Mouse (Mus musculus): ENCODE data around the gene Mdk.

Mdk gene

DNA sequence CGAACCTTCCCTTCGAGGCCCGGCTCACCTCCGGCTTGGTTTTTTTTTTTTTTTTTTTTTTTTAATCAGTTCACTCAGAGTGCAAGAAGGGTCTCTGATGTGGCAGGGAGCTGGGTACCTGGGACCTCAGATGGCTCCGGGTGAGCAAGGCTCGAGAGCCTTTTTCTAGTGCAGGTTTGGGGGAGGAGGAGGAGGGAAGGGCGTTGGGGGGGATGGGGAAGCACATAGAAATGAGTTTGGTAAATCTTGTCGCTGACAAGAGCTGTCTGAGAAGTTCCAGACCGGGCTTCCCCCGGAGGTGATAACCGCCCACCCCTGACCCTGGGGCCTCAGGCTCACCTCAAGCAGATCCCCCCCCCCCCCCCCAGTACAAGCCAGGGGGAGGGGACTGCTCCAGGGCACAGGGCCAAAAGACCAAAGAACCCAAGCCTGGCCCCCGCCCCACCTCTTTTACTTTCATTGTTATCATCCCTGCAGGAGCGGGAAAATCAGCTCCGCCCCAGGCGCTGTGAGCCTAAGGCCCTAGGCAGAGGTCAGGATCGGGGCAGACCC lies at the start of gene Mdk:
TSS of gene Mdk (minus strand) at position 138 of the 552 bp plus-strand sequence.
- peak; percentile 12 for DNase-seq

DNA sequence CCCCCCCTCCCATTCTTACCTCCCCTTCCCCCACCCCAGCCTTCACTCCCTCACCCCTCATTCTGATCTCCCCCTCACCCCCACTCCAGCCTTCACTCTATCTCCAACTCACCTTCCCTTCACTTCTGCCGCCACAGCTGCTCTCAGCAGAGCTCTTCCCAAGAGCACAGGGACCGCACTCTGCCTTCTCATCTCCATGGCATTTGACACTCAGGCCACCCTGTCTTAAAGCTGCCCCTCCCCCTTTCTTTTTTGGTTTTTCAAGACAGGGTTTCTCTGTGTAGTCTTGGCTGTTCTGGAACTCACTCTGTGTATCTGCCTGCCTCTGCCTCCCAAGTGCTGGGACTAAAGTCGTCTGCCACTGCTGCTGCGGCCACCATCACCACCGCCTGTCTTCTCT lies 48.7 kb upstream of the Mdk start:
- no peak for DNase-seq

DNA sequence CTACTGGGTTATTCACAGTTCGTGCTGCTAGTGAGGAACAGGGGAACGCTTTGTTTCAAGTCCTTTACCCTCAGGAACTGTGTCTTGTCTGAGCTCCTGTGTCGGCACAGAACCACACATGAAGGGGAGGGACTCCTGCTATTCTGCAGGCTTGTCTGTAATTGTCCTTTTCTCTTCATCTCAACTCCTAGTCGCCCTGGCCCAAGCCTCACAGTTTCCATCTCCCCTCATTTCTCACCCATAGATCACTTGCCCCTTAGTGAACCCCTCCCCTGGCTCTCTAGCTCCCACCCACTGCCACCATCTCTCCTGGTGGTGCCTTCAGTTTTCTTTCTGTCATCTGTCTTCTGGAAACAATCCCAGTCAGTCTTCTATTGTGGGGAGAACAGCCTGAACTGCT lies 48.1 kb upstream of the Mdk start:
- DNase-seq: no peak

DNA sequence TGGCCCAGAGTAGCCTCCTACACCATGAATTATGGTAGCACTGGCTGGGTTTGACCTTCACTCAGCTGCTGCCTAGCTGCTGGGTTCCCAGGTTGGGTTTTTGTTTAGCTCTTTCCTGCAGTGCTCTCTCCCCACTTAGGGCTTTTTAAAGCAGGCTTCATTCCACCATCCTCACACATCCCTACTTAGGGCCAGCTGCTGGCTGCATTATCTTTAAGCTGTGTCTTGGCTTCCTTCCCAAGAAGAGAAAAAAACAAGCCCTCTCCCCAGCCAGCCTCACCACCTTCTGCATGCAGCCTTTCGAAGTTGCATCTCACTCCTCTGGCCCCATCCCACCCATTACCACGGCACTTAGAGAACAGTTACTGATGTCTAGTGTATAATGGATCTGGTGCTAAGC lies 46.5 kb upstream of the Mdk start:
- no peak for DNase-seq

DNA sequence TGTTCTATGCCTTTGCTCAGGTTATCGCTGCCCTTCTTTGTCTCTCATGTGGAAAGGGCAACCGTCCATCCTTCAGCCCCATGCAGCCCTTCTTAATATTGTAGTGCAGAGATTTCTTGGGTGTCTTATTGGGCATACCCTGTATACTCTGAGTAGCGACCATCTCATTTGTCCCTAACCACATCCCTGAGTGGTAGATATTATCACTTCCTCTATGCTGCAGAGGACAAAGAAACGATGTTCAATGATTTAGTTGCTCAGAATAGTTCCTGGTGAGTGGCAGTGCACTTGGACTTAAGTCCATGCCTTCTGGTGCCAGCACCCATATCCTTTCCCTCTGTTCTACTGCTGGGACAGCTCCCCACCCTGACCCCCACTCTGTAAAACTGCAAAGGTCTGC lies 45.9 kb upstream of the Mdk start:
- no peak for DNase-seq

DNA sequence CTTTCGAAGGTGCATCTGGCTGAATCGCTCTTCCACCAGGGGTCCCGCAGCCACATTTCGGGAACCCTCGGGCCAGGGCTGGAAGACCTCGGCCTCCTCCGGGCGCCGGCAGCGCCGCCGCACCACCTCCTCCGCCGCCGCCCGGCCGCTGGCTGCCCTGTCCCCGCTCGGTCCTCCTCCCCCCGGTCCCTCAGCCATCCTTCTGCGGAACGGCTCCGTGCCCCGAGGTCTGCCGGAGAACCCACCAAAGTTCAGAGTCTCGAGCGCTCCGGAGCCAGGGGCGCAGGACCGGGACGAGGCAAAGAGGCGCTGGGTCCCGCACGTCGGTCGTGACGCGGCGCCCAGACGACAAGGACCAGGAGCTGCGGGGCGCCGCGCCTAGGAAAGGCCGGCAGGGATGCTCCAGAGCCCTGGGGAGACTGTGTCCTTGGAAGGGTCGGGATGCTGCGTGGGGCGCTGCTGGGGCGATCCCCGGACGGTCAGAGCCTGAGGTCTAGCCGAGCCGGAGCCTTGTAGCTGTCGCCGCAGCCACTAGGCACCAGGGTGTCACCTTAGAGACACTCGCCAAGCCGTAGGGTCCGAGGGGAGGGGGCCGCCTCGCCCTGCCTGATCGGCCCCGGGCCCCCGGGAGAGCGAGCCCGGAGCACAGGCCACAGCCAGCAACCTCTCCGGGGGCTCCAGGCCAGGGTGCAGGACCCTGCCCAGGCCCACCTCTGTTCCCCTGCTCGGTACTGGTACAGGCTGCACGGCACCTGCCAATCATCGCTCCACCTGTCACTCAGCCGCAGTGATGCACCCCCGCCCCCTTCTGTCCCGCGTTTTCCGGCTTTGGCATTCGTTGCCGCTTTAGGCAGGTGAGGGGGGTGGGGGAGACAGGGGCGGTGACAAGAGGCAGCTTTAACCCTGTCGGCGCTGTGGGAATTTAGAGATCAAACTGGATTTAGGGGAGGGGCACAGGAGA lies 43.8 kb upstream of the Mdk start, which contains the start of gene Dgkz:
TSS of gene Dgkz (minus strand) at position 284 of the 961 bp plus-strand sequence.
- no peak for DNase-seq

DNA sequence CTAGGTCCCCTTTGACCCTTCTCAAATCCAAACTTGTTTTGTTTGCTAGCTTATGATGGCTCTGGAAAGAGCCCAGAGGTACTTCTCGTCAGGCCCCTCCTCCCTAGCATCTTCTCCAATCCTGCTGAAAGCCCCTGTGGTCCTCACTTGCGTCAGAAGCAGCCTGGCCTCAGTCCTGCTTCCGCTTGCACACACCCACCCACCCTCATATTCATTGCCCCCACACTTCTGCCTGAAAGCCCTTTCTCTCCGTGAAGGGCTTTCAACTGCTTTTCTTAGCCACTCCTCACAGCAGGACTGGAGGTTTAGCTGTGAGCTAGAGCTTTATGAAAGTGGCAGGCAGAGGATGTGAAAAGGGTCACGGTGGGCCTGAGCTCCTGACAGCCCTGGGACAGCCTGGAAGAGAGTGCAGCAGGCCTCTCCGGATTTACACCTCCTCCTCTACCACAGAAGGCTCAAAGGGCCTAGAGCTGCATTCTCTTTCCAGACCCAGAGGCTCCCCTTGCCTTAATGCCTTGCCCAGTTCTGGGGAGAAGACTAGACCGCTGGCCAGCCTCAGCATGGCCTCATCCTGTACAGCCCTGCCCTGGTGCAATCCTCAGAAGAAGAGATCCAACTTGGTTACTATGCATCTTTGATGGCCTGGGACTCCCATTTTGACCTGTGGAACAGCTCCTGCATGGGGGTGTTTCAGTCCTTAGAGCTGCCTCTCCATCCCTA lies 41.5 kb upstream of the Mdk start:
- no peak for DNase-seq

DNA sequence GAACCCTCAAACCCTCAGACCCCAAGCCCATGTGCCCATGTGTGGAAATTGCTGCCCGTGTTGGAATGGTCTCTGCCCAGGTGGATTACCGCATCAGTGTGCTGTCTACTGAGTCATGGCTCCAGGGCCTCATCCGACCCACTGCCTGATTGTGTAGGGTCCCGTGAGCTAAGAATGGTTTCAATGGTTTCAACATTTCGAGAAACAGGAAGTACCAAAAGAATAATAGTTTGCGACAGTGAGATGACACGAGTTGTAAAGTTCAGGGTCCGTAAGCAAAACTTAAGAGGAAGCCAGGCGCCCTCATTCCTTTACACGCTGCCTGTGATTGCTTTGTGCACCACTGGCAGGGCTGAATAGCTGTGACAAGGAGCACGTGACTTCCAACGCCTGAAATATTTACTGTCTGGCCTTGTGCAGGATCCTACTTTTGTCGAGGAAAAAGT lies 40.0 kb upstream of the Mdk start:
- no peak for DNase-seq

DNA sequence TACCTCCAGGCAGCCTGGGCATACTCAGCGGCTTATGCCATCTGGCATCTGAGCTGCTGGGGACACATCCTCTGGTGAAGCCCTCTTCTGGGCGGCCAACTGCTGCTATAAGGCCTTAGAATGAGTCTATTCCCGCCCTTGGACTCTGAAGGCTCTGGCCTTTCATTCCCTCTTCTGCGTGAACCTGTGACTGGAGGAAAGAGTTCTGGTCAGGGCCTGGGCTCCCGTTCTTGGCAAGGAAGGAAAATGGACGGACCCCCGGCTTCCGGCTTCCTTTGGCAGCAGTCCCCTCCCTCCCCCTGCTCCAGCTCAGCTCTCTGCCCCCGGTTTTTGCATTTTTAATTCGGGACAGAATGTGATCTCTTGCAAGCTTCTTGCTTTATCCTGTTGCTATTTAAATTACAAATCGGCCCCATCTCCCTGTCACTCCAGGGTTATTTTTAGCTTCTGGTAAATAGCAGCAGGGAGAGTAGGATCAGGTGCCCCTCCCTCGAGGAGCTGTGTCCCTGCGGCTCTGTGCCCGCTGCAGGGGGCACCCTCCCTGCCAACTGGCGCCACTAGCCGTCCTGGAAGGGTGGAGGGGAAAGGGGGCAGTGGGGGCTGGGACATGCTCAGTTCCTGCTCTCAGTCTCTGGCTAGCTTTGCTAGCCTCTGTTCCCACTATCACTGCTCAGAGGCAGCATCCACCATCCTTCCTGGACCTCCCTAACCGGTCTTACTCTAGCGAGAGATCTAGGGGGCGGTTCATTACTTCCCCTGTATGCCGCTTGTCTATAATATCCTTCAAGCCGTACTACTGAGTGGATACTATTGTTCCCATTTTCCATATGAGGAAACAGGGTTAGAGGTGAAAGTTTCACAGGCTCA lies 39.4 kb upstream of the Mdk start:
- DNase-seq: peak; percentile 79

DNA sequence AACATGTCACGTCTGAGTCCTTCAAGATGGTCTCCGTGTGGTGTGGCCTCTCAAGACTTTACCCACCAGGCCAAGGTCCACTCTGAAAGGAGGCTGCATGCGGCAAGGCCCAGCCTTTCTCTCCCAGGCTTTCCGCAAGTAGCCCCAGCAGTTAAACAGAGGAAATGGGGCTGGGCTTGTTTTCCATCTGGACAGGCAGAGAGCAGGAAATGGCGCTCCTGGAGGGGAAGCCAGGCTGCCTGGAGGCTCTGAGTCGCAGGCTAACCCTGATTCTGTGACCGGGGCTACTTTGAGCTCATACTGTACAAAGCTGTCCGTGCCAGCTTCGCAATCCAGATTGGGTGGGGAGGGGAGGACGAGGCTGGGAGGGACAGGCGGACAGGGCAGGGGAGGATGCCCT lies 35.9 kb upstream of the Mdk start:
- DNase-seq: no peak

DNA sequence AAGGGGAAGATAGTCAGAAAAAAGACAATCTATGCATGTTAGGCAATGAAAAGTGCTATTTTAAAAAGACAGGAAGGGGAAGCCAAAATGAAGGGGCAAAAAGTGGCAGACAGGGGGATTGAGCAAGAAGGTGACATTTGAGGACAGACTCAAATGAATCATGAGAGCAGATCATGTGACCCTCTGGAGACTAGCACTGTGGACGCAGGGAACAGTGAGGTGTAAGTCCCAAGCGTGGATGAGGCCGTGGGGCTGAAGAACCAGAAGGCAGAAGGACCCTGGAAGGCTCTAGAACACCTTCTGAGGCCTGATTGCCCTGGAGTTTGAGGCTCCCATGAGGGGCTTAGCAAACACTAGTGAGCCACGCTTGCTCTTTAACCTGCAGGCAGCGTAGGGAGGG lies 34.3 kb upstream of the Mdk start:
- DNase-seq: no peak

DNA sequence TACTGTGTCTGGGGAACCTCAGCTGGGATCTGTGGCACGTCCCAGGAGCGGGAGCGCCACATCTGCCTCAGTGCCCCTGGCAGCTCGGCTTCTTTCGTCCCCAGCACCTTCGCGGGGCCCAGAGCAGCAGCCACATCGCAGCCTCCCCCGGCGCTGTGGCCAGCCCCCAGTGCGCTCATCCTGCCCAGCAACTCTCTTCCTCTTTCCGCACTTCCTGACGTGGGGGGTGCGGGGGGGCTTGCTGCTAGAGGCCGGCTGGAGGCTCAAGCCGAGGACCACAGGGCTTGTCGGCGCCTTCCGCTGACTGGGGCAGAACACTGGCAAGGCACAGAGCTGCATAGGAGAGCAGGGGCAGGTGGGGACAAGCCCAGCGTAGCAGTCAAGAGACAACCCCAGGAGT lies 33.3 kb upstream of the Mdk start:
- no peak for DNase-seq

DNA sequence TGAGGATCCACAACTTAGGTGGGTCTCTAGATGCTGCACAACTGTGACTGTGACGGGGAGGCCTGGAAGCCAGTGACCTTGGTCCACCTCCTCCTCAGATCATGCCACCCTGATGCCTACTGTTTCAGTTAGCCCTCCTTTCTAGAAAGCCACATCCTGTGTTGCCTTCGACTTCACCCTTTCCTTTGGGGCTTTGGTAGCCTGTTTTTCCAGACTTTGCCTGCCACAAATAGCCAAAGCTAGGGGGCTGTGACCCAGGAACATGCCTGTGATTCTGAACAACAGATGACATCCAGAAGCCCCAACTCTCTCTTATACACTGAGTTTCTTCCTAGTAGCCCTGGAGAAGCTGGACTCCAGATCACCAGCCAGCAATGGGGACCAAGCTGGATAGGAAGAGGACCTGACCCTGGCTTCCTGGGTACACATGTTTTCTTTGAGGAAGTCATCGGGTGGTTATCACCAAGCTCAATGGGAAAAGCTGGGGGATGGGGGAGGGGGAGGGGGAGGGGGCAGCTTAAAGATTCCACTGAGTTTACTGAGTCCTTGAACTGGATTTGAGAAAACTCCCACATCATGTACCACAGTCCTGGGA lies 32.6 kb upstream of the Mdk start:
- no peak for DNase-seq

DNA sequence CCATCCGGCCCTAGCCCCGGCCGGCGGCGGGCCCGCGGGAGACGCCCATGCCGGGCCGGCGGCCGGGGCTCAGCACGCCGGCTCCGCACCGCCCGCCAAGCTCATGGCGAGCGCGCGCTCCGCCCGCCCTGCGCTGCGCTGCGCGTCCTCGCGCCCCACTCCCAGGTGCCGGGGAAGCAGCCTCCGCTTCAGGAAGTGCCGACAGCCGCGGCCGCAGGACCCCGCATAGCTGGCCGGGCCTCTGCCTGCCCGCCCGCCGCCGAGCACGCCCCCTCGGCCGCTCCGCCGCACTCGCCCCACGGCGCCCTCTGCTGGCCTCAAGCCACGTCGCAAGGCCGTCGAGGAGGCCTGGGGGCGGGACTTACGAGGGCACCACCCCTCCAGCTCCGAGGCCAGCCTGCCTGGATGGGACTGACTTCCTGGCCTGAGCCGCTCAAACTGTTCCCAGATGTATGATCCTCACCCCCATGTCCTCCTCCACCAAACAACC lies 31.4 kb upstream of the Mdk start:
- DNase-seq: peak; percentile 95

DNA sequence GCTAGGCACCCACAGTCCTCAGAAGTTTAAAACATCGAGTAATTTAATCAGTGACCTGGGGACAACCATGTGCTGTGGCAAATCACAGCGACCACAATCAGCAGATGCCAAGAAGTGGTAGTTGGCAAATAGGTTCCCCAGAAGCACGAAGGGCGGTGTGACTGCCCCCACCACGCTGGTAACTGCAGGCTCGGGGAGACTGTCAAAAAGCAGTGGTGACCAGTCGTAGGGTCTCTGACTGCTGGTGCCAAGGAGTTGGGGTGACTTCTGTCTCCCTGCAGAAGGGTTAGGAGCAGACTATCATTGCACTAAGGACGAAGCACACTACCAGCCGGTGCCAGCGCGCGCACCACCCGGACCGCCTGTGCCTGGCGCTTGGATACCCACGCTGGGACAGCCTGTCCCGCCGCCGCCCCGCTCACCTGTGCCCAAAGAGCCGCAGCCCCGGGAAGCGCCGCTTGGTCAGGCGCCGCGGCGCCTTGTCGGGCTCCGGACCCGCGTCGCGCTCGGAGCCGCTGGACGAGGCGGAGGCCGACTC lies 30.8 kb upstream of the Mdk start:
- DNase-seq: no peak

DNA sequence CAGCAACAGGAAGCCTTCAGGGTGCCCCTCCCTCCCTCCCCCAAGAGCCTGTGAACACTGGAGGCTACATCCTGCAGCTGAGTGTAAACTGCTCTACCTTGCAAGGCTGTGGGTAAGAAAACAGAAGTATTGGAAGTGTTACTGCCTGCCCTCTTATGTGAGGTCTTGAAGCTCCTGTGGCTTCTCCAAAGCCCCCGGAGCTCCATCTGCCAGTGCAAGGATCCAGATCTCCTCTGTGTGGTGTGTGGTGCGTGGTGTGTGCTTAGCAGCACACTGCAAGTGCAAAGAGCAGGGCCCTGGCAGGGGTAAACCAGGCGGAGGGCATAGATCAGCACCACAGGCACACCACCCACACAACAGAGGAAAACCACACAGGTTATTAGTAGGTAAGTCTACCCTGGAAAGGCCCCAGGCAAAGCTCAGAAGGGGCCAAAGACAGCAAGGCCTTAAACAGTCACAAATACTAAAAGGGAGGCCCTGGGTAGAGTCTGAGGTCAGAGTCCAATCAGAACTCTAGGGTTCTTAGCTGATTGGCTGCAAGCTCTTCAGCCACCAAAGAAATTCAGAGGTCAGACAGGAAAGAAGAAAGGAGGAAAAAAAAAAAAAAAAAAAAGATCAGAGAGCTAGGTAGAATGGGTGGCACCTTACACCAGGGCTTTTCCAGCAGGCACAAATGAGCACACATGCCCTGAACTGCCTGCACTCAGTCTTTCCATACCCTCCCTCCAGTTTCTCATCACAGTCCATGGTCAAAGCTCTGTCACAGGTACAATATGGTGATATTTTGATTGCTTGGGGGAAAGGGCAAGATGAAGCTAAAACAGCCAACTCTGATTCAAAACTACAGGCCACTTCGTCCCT lies 30.0 kb upstream of the Mdk start:
- no peak for DNase-seq

DNA sequence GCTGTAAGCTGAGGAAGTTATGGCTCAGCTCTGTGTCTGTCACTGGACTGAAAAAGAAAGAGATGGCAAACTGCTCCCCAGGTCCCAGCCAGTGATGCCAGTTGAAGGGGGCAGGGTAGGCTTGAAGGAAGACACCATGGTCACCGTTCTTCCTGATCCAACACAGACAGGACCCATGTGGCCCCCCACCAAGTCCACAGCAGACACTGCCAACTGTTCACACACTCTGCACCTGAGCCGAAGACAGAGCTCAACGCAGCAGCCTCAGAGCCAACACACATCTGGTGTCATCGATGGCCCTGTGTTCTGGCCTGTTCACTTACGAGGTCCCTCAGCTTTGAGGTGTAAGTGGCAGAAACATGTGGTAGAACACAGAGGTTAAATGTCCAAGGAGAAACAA lies 28.4 kb upstream of the Mdk start:
- DNase-seq: no peak

DNA sequence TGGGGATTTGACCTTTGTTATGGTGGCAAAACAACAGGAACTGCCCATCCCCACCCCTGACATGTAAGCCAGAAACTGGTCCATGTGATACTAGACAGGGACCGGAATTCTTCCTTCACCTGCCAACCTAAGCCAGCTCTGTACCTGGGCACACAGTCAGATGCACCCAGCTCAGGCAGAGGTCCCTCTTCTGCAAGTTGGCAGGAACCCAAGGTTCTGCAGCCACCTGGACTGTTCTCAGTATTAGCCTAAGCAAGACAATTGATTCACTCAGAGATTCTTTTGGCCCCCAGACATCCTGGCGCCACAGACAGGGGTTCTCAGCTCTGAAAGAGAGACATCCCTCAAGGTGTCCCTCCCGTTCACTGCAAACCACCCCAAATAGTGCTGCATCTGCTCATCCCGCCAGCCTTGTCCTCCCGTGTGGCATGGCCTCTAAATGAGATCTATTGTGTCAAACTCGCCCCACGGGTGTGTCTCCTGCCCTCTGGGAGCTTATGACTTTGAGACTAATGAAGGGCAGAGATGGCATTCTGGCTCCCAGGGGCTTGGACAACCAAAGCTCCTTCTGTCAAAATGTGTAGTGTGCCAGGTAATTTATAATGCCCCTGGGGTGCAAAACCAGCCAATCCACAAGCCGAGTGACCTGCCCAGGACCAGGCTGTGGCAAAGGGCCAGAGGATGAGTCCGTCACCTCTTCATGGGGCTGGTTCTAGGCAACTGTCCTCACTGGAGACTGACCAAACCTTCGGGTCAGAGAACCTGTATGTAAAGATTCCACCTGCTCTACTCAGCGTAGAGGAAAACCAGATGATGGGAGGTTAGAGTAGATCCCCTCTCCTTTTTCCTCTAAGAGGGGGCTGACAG lies 27.7 kb upstream of the Mdk start:
- DNase-seq: no peak

DNA sequence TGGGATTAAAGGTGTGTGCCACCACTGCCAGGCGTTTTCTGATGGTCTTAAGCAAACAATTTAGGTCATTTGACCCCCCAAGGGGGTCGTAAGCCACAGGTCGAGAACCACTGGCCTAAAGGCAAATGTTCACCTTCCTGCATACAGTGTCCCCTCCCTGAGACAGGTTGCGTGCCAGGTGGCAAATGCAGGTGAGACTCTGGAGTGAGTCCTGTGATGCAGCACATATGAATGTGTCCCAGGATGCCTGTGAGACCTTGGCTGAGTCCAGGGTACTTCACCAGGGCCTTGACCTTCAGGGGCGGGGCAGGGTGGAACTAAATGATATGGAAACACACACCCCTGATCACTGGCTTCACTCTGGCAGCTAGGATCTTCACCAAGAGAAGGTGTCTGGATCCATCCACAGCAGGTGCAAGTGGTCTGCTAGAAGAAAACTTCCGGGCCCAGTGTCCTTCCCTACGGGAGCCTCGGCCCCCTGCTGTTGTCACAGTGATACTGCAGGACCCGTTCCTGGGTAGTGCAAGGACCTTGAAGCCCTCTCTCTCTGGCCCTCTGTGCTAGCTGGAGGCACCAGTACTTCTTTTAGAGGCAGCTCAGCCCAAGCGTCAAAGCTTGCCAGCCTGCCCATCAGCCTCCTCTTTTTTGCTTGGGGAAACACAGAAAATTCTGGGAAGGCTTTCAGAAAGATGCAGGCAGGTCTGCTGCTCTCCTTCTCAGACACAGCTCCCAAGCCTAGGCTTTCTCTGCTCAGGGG lies 26.8 kb upstream of the Mdk start:
- DNase-seq: no peak

All from right cerebral cortex, adult 18-20 months (tissue).